Mouse (Mus musculus) gastrocnemius, adult 8-10 months (tissue): ENCODE results near the gene 4632433K11Rik. TPM values are rescaled to one million over a fixed set of nuclear protein-coding genes. Genes with fewer than 3 reads are reported as not detected.

Experiments
- total RNA-seq, 4 experiments: library from RNA; stranded (reverse); gene quantifications; 2 replicates each; pipeline ENCODE4 v1.2.4; 2022

The 4632433K11Rik gene
- total RNA-seq, 4 experiments from 2014 or later, result not detected

Other genes with a start within 250 kb of the 4632433K11Rik start
- 10 to 100 TPM in 1 of 4 experiments, 1 to 10 TPM in 3; 6.0 to 12.3 (median 7.4) TPM for gene Tmem238, start 244.5 kb upstream of the 4632433K11Rik start, total RNA-seq
- gene Rpl28, start 241.2 kb upstream of the 4632433K11Rik start, total RNA-seq, result 100 to 1,000 TPM; 347 to 558 (median 433) TPM
- 100 to 1,000 TPM in 1 of 4 experiments, 10 to 100 TPM in 3; 92.3 to 102 (median 95.8) TPM for gene Ube2s, start 221.5 kb upstream of the 4632433K11Rik start, total RNA-seq
- gene Shisa7, start 189.4 kb upstream of the 4632433K11Rik start, total RNA-seq, result not detected
- gene Isoc2b, start 163.9 kb upstream of the 4632433K11Rik start, total RNA-seq, result 1 to 10 TPM; 3.5 to 5.0 (median 3.8) TPM
- 10 to 100 TPM; 23.6 to 32.4 (median 28.2) TPM for gene Isoc2a, start 157.0 kb upstream of the 4632433K11Rik start, total RNA-seq
- under 1 TPM in 3 of 4 experiments, not detected in 1; 0.29 to 0.81 (median 0.48) TPM for gene Gm36210, start 127.6 kb upstream of the 4632433K11Rik start, total RNA-seq
- 10 to 100 TPM in 2 of 4 experiments, 1 to 10 TPM in 2; 8.3 to 10.7 (median 9.7) TPM for gene Zfp628, start 118.9 kb upstream of the 4632433K11Rik start, total RNA-seq
- 1 to 10 TPM; 4.2 to 5.2 (median 4.6) TPM for gene Nat14, start 112.1 kb upstream of the 4632433K11Rik start, total RNA-seq
- 1 to 10 TPM; 1.9 to 4.6 (median 2.5) TPM for gene Ssc5d, start 108.3 kb upstream of the 4632433K11Rik start, total RNA-seq
- 10 to 100 TPM; 55.4 to 88.7 (median 62.8) TPM for gene Sbk2, start 69.7 kb upstream of the 4632433K11Rik start, total RNA-seq
- gene Sbk3, start 63.0 kb upstream of the 4632433K11Rik start, total RNA-seq, result 1 to 10 TPM in 3 of 4 experiments, under 1 TPM in 1; 0.58 to 1.6 (median 1.1) TPM
- 1 to 10 TPM; 7.1 to 9.8 (median 8.7) TPM for gene Zfp579, start 38.0 kb upstream of the 4632433K11Rik start, total RNA-seq
- gene Zfp524, start 19.7 kb upstream of the 4632433K11Rik start, total RNA-seq, result 10 to 100 TPM in 2 of 4 experiments, 1 to 10 TPM in 2; 8.3 to 11.7 (median 10.2) TPM
- gene Fiz1, start 19.4 kb upstream of the 4632433K11Rik start, total RNA-seq, result 10 to 100 TPM; 22.4 to 25.7 (median 24.6) TPM
- gene Gm44973, start 18.6 kb upstream of the 4632433K11Rik start, total RNA-seq, result not detected
- gene Zfp865, start 13.7 kb upstream of the 4632433K11Rik start, total RNA-seq, result 10 to 100 TPM; 12.4 to 16.3 (median 13.7) TPM
- not detected for gene Ccdc106, start 13.6 kb upstream of the 4632433K11Rik start, total RNA-seq
- 1 to 10 TPM; 2.3 to 3.0 (median 2.7) TPM for gene Zfp784, start 4.3 kb downstream of the 4632433K11Rik start, total RNA-seq
- 1 to 10 TPM; 1.5 to 3.7 (median 3.1) TPM for gene Zfp580, start 17.4 kb downstream of the 4632433K11Rik start, total RNA-seq
- 10 to 100 TPM; 38.2 to 52.9 (median 47.0) TPM for gene U2af2, start 28.0 kb downstream of the 4632433K11Rik start, total RNA-seq
- 100 to 1,000 TPM; 164 to 200 (median 181) TPM for gene Epn1, start 46.1 kb downstream of the 4632433K11Rik start, total RNA-seq
- not detected for gene Rfpl4, start 82.8 kb downstream of the 4632433K11Rik start, total RNA-seq
- gene Rasl2-9, start 91.8 kb downstream of the 4632433K11Rik start, total RNA-seq, result 1 to 10 TPM; 2.1 to 2.9 (median 2.5) TPM
- gene Vmn1r55, start 115.6 kb downstream of the 4632433K11Rik start, total RNA-seq, result not detected
- gene Vmn1r56, start 162.6 kb downstream of the 4632433K11Rik start, total RNA-seq, result not detected
- not detected for gene Vmn1r57, start 184.4 kb downstream of the 4632433K11Rik start, total RNA-seq